Mouse (Mus musculus): ENCODE measurements around the gene Gm20388. TPM values are rescaled to one million over a fixed set of nuclear protein-coding genes. Genes with fewer than 3 reads are reported as not detected.

Gene Gm20388
- polyA plus RNA-seq, 1 experiment = 59.3 TPM

DNA sequence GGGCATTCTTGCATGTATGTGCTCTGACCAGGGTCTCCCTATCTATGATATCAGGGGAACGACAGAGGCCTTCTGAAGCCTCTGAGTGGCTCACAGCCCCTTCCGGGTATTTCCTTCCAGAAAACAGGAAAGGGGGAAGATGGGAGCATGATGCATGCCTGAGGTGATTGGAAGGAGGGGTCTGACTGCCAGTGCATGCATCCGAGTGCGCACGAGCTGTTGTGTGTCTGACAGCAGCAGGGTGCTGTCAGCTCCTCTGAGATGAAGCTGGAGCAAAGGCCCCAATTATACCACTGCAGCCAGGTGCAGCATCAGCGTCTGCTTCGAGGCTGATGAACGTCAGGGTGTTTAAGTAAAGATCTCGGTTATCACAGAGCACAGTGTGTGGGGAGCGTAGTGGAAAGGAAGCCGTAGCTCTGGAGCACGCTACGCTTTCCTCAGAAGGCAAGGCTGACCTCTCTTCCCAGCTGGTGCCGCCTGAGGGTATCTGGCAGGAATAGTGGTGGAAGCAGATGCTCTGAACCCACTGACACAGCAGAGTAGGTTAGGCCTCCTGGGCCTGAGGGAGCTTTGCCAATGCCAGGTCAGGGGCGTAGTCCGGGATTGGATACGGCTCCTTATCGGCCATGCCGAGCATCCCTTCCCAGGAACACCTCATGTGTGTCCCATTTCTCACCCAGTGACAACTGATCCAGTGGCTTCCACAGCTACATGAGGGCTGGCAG is 2683.3 kb downstream of the Gm20388 start:
- no peak for TF ChIP-seq CTCF (IDR thresholded peaks at IDR 0.05; ENCODE audit: borderline replicate concordance, extremely low read depth, insufficient read depth, insufficient read length)
- no peak for TF ChIP-seq POLR2A (IDR thresholded peaks at IDR 0.05; ENCODE audit: borderline replicate concordance, extremely low read depth, insufficient read depth, insufficient read length, poor library complexity, severe bottlenecking)
- peak; percentile 50 for DNase-seq (ENCODE audit: low read depth)

GRCm38 (mm10) chr8:122596031-122596430 is 2685.4 kb downstream of the Gm20388 start:
- no peak for DNase-seq (ENCODE audit: low read depth)
- TF ChIP-seq CTCF (IDR thresholded peaks at IDR 0.05; ENCODE audit: borderline replicate concordance, extremely low read depth, insufficient read depth, insufficient read length) = no peak
- TF ChIP-seq POLR2A (IDR thresholded peaks at IDR 0.05; ENCODE audit: borderline replicate concordance, extremely low read depth, insufficient read depth, insufficient read length, poor library complexity, severe bottlenecking) = no peak

DNA sequence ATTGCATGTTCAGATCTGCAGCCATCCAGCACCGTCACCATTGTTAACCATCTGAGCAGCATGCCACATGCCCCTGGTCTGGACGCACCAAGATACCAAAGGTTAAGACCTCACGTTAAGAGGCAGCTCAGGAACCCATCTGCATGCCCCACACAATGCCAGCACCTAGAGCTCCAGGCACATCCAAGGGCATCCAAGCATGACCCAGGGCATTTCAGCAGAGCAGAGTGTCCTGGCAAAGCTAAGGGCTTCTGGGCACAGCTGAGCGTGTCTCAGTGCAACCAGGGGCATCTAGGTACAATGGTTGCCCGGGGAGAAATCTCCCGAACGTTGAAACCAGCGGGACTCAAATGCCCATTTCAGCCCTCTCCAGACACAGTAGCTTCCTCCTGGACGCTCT is 2690.0 kb downstream of the Gm20388 start:
- no peak for TF ChIP-seq POLR2A (IDR thresholded peaks at IDR 0.05; ENCODE audit: borderline replicate concordance, extremely low read depth, insufficient read depth, insufficient read length, poor library complexity, severe bottlenecking)
- no peak for TF ChIP-seq CTCF (IDR thresholded peaks at IDR 0.05; ENCODE audit: borderline replicate concordance, extremely low read depth, insufficient read depth, insufficient read length)
- DNase-seq (ENCODE audit: low read depth) = no peak

- DNase-seq (ENCODE audit: low read depth) = no peak
- TF ChIP-seq POLR2A (IDR thresholded peaks at IDR 0.05; ENCODE audit: borderline replicate concordance, extremely low read depth, insufficient read depth, insufficient read length, poor library complexity, severe bottlenecking) = no peak
These were observed 2694.0 kb downstream of the Gm20388 start for GRCm38 (mm10) chr8:122604640-122605039.

- TF ChIP-seq POLR2A (IDR thresholded peaks at IDR 0.05; ENCODE audit: borderline replicate concordance, extremely low read depth, insufficient read depth, insufficient read length, poor library complexity, severe bottlenecking) (no peak), CTCF (IDR thresholded peaks at IDR 0.05; ENCODE audit: borderline replicate concordance, extremely low read depth, insufficient read depth, insufficient read length) (no peak)
- no peak for DNase-seq (ENCODE audit: low read depth)
These were observed 2694.7 kb downstream of the Gm20388 start for GRCm38 (mm10) chr8:122605367-122605766.

- no peak for DNase-seq (ENCODE audit: low read depth)
- no peak for TF ChIP-seq CTCF (IDR thresholded peaks at IDR 0.05; ENCODE audit: borderline replicate concordance, extremely low read depth, insufficient read depth, insufficient read length)
- TF ChIP-seq POLR2A (IDR thresholded peaks at IDR 0.05; ENCODE audit: borderline replicate concordance, extremely low read depth, insufficient read depth, insufficient read length, poor library complexity, severe bottlenecking) = no peak
These were observed 2696.2 kb downstream of the Gm20388 start for GRCm38 (mm10) chr8:122606810-122607209.

DNA sequence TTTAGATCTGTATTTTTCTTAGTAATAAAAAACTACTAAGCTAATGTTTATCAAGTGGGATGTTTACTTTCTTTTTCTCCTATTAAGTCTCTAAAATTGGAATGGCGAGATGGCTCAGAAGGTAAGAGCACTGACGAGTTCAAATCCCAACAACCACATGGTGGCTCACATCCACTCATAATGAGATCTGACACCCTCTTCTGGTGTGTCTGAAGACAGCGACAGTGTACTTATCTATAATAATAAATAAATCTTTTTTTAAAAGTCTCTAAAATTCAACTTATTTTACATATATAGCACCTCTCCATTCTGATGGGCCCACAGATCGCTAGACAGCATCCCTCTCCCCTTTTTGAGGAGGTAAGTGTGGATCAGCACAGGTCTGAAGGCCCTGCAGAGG is 2699.6 kb downstream of the Gm20388 start:
- no peak for DNase-seq (ENCODE audit: low read depth)
- TF ChIP-seq POLR2A (IDR thresholded peaks at IDR 0.05; ENCODE audit: borderline replicate concordance, extremely low read depth, insufficient read depth, insufficient read length, poor library complexity, severe bottlenecking) = no peak

DNA sequence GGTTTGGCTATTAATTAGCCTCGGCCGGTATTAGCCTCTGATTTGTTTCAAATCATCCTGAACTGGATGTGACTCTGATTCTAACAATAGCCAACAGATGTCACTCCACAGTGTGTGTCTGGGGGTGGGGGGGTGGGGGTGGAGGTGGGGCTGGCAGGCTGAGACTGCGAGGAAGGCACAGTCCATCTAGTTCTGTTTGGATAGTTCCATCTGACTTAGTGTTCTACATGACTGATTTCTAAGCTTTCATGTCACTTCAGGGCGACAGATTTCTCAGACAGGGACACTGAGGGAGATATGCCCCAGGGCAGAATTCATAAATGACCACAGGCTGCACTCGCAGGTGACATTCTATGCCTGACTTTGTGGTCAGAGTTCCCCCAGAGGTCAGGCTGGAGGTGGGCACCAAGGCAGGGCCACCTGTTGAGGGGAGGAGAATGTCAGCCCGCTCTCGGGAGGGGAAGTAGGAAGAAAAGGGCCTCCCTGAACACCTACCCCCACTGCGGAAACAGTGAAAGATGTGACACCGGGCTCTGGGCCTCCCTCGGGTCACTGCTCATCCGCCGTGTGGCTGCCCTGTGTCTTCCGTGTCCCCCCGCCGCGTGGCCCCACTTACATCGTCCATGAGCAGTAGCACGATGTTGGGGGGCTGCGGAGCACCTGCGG is 2700.1 kb downstream of the Gm20388 start:
- DNase-seq (ENCODE audit: low read depth) = no peak
- TF ChIP-seq CTCF (IDR thresholded peaks at IDR 0.05; ENCODE audit: borderline replicate concordance, extremely low read depth, insufficient read depth, insufficient read length) = no peak
- TF ChIP-seq POLR2A (IDR thresholded peaks at IDR 0.05; ENCODE audit: borderline replicate concordance, extremely low read depth, insufficient read depth, insufficient read length, poor library complexity, severe bottlenecking) = no peak

DNA sequence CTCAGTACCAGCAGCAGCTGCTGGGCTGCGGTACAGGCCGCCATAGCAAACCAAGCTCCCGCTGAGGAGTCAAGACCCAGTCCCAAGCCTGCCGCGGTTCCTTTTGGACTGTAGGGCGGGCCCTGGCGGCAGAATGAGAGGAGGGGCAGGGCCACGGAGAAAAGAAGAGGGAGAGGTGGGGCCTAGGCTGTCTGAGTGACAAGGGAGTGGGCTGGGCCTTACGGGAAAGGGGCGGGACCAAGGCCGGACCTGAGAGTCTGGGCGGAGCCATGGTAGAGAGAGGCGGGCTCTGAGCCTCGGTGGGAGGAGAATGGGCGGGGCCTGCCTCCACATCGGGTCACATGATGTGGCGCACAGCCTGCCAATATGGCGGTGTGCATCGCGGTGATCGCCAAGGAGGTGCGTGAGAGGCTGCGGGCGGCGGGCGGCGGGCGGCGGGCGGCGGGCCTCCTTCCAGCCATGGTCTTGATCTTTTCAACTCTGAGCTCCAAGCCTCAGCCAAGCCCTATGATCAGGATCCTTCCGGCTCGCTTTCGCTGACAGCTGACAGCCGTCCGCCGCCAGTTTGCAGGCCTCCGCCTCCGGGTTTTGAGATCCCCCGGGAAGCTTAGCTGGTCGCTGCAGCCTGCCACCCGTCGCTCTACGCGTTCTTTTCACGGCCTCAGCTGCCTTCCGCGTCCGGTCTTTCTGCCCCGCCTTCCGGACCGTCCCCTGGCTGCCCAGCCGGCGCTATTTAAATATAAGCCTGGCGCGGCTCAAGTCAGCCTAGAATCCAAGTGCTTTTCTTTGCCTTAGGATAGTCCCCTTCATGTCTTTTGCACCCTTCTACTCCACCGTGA is 2700.9 kb downstream of the Gm20388 start, which contains the start of the genes Galns and Trappc2l:
Galns (minus strand) TSS at position 169 of the 839 bp plus-strand sequence.
Trappc2l (plus strand) TSS at position 346 of the 839 bp plus-strand sequence.
- peak; percentile 99 for DNase-seq (ENCODE audit: low read depth)

DNA sequence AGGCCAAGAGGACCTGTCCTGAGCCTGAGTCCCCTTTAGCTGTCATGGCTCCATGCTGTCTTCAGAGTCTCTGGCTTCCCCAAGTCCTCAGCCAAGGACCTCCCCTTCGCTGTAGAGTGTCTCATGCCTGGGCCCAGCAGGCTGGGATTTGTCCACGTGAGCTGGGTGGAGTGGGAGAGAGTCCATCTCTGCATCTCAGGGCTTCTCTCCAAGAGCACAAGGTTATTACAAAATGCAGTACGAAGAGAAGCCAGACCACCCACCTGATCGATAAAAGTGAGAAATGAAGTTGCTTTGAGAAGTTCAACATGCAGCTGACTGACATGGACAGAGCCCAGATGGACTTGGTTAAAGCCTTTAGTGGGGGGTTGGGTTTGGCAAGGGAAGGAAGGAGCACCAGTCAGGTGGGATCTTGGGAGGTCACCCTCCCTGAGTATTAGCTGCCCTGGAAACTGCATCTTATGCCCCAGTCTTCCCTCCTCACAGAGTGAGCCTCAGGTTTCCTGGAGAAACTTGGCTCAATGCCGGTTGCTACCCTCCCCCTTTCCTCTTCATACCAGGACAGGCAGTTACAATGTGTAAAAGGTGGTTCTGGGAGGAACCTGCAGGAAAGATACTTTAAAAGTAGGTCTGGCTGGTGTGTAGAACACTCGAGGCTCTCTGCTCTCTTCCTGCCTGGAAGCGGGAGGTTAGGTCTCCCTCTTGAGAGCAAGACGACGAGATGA is 2705.7 kb downstream of the Gm20388 start:
- no peak for TF ChIP-seq POLR2A (IDR thresholded peaks at IDR 0.05; ENCODE audit: borderline replicate concordance, extremely low read depth, insufficient read depth, insufficient read length, poor library complexity, severe bottlenecking)
- no peak for TF ChIP-seq CTCF (IDR thresholded peaks at IDR 0.05; ENCODE audit: borderline replicate concordance, extremely low read depth, insufficient read depth, insufficient read length)
- no peak for DNase-seq (ENCODE audit: low read depth)

More for the DNA sequence above, 2700.9 kb downstream of the Gm20388 start, which contains the start of the genes Galns and Trappc2l:
- TF ChIP-seq CTCF (IDR thresholded peaks at IDR 0.05; ENCODE audit: borderline replicate concordance, extremely low read depth, insufficient read depth, insufficient read length) = peak; percentile 29; the same call in 1 of the 2 replicates
- TF ChIP-seq POLR2A (IDR thresholded peaks at IDR 0.05; ENCODE audit: borderline replicate concordance, extremely low read depth, insufficient read depth, insufficient read length, poor library complexity, severe bottlenecking) = peak; percentile 37; the same call in 1 of the 2 replicates

Data from brain, embryonic 14.5 days (tissue).